Mouse (Mus musculus) layer of hippocampus, adult 6 months (tissue): Measurements from ENCODE around the gene Pcnx3. TPM values are rescaled to one million over a fixed set of nuclear protein-coding genes. Genes with fewer than 3 reads are reported as not detected.

Experiments used
- long read RNA-seq, 2 experiments: library from polyadenylated mRNA; unstranded; transcript quantifications; one replicate each; pipeline ENCODE4 v2.0.0; 2019 to 2020
- microRNA-seq: library from miRNA; unstranded; fragments of <30 nt; microRNA quantifications from one replicate; pipeline ENCODE4 v1.2.0, GENCODE M21; 2020
- polyA plus RNA-seq: library from polyadenylated mRNA; unstranded; fragments of <200 nt; fragmentation: Nextera tagmentation; gene quantifications from 2 replicates; pipeline ENCODE4 v1.2.3, GENCODE M21; 2021

The Pcnx3 gene
- 6.7 and 8.1 TPM in 2 replicates for polyA plus RNA-seq
- long read RNA-seq, experiment 1, partial matches to known transcripts: 7 of 9 reads
- long read RNA-seq, experiment 1, other reads (novel, unspliced or antisense): 2 of 9 reads
- long read RNA-seq, experiment 2, partial matches to known transcripts: 32 of 38 reads
- long read RNA-seq, experiment 2, other reads (novel, unspliced or antisense): 3 of 38 reads

GRCm38 (mm10) chr19:5688200-5689087, at the start of gene Pcnx3, which contains the start of gene Map3k11:
TSS of gene Pcnx3 (minus strand) at chr19:5688908.
TSS of gene Map3k11 (plus strand) at chr19:5688742.

GRCm38 (mm10) chr19:5729444-5729815, 40.7 kb upstream of the Pcnx3 start, which contains the start of gene Fam89b:
TSS of gene Fam89b (minus strand) at chr19:5729653.

GRCm38 (mm10) chr19:5725767-5726515, 37.2 kb upstream of the Pcnx3 start, which contains the start of gene Ehbp1l1:
TSS of gene Ehbp1l1 (minus strand) at chr19:5726317.

GRCm38 (mm10) chr19:5704163-5704800, 15.6 kb upstream of the Pcnx3 start, which contains the start of gene Kcnk7:
TSS of gene Kcnk7 (plus strand) at chr19:5704367.

GRCm38 (mm10) chr19:5662981-5663913, 25.5 kb downstream of the Pcnx3 start, which contains the start of gene Sipa1:
TSS of gene Sipa1 (minus strand) at chr19:5663707.

GRCm38 (mm10) chr19:5637069-5638047, 51.4 kb downstream of the Pcnx3 start, which contains the start of gene Rela:
TSS of gene Rela (plus strand) at chr19:5637483.

Small RNA genes within 50 kb of the gene (microRNA-seq; reads per million reads assigned to microRNA genes)
- 1.9 reads per million for gene Mir6987

Other genes starting within 250 kb of the Pcnx3 start
- gene Fosl1, start 241.4 kb downstream of the Pcnx3 start, polyA plus RNA-seq: 0.38 TPM in 1 of 2 replicates, not detected in the other
- 15.8 and 16.5 TPM in 2 replicates for gene Ccdc85b, start 231.0 kb downstream of the Pcnx3 start, polyA plus RNA-seq
- gene Fibp, start 228.3 kb downstream of the Pcnx3 start, polyA plus RNA-seq: 85.1 and 88.5 TPM in 2 replicates
- 0.20 and 0.41 TPM in 2 replicates for gene Ctsw, start 220.4 kb downstream of the Pcnx3 start, polyA plus RNA-seq
- 17.7 and 32.4 TPM in 2 replicates for gene Efemp2, start 215.0 kb downstream of the Pcnx3 start, polyA plus RNA-seq
- gene Mus81, start 200.5 kb downstream of the Pcnx3 start, polyA plus RNA-seq: 24.3 and 24.9 TPM in 2 replicates
- 906 and 1,048 TPM in 2 replicates for gene Cfl1, start 198.5 kb downstream of the Pcnx3 start, polyA plus RNA-seq
- gene 1700020D05Rik, start 185.1 kb downstream of the Pcnx3 start, polyA plus RNA-seq: not detected in 2 replicates
- gene Snx32, start 178.4 kb downstream of the Pcnx3 start, polyA plus RNA-seq: 50.6 and 51.6 TPM in 2 replicates
- not detected in 2 replicates for gene Ovol1, start 128.3 kb downstream of the Pcnx3 start, polyA plus RNA-seq
- 2.8 and 5.1 TPM in 2 replicates for gene Ap5b1, start 120.9 kb downstream of the Pcnx3 start, polyA plus RNA-seq
- gene Rnaseh2c, start 87.0 kb downstream of the Pcnx3 start, polyA plus RNA-seq: 47.4 and 53.5 TPM in 2 replicates
- 41.3 and 45.1 TPM in 2 replicates for gene Kat5, start 78.7 kb downstream of the Pcnx3 start, polyA plus RNA-seq
- 9.2 and 14.8 TPM in 2 replicates for gene Rela, start 51.4 kb downstream of the Pcnx3 start, polyA plus RNA-seq
- gene Sipa1, start 25.2 kb downstream of the Pcnx3 start, polyA plus RNA-seq: 7.2 and 9.3 TPM in 2 replicates
- 6.1 and 6.9 TPM in 2 replicates for gene Map3k11, start 166 bp downstream of the Pcnx3 start, polyA plus RNA-seq
- gene Kcnk7, start 15.5 kb upstream of the Pcnx3 start, polyA plus RNA-seq: 0.65 and 0.82 TPM in 2 replicates
- 9.6 and 11.4 TPM in 2 replicates for gene Ehbp1l1, start 37.4 kb upstream of the Pcnx3 start, polyA plus RNA-seq
- 13.9 and 17.1 TPM in 2 replicates for gene Fam89b, start 40.7 kb upstream of the Pcnx3 start, polyA plus RNA-seq
- gene Ltbp3, start 52.0 kb upstream of the Pcnx3 start, polyA plus RNA-seq: 2.5 and 4.3 TPM in 2 replicates
- 53.3 and 62.2 TPM in 2 replicates for gene Scyl1, start 82.5 kb upstream of the Pcnx3 start, polyA plus RNA-seq
- 14.0 and 15.8 TPM in 2 replicates for gene Frmd8, start 186.4 kb upstream of the Pcnx3 start, polyA plus RNA-seq
- gene Slc25a45, start 188.9 kb upstream of the Pcnx3 start, polyA plus RNA-seq: 0.98 and 1.3 TPM in 2 replicates
- 0.85 and 0.88 TPM in 2 replicates for gene Tigd3, start 205.2 kb upstream of the Pcnx3 start, polyA plus RNA-seq
- gene Dpf2, start 224.1 kb upstream of the Pcnx3 start, polyA plus RNA-seq: 36.4 and 37.3 TPM in 2 replicates
- 8.6 and 11.3 TPM in 2 replicates for gene Cdc42ep2, start 235.9 kb upstream of the Pcnx3 start, polyA plus RNA-seq